Mouse (Mus musculus) gastrocnemius, adult 8-10 months (tissue): ENCODE data around the gene BC051019. TPM values are rescaled to one million over a fixed set of nuclear protein-coding genes. Genes with fewer than 3 reads are reported as not detected.

Experiments
- DNase-seq, 2 experiments: peaks; one replicate each; pipeline ENCODE4 v3.0.0; 2022; ENCODE audit warnings: low spot score in 2 of 2
- total RNA-seq, 4 experiments: library from RNA; stranded (reverse); gene quantifications; 2 replicates each; pipeline ENCODE4 v1.2.4; 2022

BC051019 gene
- total RNA-seq, result not detected

GRCm38 (mm10) chr7:109723697-109724096 is at the start of gene BC051019:
Gene BC051019, minus strand, starts transcription at chr7:109723850.
- DNase-seq, result no peak

GRCm38 (mm10) chr7:109772251-109772650 is 48.6 kb upstream of the BC051019 start:
- DNase-seq, result no peak

DNA sequence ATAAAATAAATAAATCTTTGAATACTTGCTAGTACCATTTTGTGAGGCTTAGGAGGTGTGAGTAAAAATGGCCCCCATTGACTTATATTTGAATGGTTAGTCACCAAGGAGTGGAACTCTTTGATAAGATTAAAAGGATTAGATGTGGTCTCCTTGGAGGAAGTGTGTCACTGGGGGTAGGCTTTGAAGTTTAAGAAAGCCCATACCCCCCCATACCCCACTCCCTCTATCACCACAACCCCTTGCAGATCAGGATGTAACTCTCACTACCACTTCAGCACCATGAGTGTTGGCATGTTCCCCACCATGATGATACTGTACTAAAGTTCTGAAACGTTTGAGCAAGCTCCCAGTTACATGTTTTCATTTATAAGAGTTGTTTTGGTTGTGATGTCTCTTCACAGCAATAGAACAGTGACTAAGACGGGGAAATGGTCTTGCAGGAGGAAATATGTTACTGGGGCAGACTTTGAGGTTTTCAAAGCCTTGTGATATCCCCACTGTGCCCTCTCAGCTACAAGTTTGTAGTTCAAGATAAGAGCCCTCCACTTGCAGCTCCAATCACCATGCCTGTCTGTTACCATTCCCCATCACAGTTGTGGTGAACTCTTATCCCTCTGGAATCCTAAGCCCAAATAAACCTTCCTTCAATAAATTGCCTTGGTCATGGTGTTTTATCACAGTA is 45.2 kb upstream of the BC051019 start:
- no peak for DNase-seq

DNA sequence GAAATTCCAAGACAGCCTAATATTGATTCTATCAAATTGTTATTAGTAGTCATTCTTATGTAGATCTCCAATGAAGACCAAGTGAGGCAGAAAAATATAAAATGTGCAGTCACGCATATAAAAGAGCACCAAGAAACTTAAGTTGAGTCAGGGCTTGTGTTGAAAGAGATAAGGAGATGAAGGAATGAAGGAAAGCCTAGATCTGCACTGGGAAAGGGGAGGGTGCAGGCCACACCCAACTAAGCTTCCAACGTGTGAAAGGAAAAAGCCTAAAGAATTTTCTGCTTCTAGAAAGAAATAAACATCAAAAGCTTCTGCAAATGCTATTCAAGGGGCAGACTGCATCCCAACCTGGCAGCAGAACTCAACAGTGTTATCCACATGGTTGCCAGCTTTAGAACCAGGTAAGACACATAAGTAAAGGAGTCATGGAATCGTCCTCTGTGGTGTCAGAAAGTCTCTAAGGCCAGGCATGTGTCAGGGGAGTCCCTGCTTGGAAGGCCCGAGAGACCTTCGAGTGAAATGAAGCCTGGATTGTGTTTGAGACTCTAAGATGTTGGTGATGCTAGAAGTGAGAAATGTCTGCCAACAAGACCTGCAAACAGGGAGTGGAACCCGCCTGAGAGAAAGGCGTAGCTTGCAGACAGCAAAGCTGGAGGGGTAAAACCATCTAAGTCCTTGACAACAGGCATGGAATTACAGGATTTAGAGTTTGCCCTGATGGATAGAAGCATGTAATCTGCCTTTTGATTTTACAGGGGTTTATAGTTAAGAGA is 44.1 kb upstream of the BC051019 start:
- DNase-seq, result no peak

GRCm38 (mm10) chr7:109764009-109764408 is 40.4 kb upstream of the BC051019 start:
- no peak for DNase-seq

DNA sequence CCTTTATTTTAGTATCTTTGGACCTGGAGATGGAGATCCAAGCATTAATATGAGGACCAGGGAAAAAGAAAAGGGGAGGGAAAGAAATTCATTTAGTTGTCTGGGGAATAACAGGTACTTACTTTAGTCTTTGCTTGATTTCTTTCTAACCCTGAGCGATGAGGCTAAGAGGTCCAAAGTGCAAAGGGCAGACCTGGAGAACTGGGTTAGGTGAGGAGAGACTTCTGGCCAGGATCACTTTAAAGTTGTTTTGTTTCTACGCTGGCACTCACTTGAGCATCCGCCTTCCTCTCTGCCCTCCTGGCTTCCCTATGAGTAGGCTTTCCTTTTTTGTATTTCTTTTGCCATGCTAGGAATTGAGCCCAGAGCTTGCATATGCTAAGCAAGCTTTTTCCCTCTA is 32.6 kb upstream of the BC051019 start:
- no peak for DNase-seq

GRCm38 (mm10) chr7:109754034-109754433 is 30.4 kb upstream of the BC051019 start:
- DNase-seq, result no peak

GRCm38 (mm10) chr7:109752008-109752925 is 28.6 kb upstream of the BC051019 start, which contains the start of gene Tmem9b:
Gene Tmem9b, minus strand, starts transcription at chr7:109752875.
- peak; percentile 64 to 65 for DNase-seq

DNA sequence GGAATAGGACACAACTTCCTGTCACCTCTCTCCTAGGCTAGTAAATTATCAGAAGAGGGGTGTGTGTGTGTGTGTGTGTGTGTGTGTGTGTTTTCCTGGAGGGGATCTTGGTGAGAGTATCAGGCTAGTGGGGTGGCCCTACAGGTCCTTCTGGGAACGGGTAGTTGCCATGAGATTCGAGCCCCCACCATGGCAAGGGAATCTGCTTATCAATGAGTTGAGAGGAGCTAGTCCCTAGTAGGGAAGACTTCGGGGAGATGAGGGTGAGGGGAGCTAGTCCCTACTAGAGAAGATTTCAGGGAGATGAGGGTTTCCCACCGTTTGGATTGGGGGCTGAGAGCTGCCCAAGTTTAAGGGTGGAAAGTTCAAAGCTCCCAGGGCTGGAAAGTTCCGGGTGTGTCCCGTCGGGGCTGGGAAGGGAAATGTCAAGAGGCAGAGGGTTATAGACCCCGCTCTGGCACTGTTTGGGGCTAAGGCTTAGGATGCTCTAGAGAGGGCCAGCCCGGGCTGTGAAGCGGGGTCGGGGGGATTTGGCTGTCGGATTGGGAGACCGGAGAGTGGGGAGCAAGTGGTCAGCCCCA is 27.9 kb upstream of the BC051019 start:
- DNase-seq, result no peak

GRCm38 (mm10) chr7:109747747-109748146 is 24.1 kb upstream of the BC051019 start:
- DNase-seq, result no peak

GRCm38 (mm10) chr7:109741703-109742102 is 18.1 kb upstream of the BC051019 start:
- no peak for DNase-seq

DNA sequence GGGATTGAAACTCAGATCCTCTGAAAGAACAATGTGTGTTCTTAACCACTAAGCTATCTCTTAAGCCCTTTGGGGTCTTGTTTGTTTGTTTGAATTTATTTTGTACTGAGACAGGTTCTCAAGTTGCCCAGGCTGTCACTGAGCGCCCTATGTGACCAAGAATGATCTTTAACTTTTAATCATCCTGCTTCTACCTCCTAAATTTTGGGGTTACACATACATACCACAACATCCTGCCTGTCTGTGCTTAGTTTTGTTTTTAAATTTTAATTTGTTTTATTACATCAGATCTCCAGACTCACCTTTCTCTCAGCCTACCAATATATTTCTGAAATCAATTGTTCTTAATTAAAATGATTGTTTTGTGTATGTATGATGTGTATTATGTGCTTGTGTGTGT is 17.4 kb upstream of the BC051019 start:
- DNase-seq, result no peak

DNA sequence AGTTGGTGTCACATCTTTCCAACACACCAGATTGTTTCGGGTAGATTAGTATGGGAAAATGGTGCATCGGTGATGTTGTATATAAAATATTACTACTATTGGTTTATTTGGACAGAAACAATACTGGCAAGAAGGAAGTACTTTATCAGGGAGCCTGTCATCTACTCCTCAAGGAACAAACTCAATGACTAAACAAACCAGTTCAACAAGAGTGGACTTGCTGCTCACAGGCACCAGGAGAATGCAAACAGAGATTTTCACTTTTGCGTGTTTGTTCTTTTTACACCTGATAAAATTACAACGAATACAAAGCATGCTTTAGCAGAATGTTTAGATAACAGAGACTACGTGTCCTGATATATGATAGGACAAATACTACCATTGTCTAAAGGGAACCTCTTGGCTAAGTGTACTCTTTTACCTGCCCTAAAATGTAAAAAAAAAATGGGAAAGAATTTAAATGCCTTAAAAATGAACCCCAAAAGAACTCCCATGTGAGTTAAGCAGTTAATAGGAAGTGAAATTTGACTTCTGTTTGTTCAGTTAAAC is 16.2 kb upstream of the BC051019 start:
- DNase-seq, result no peak

DNA sequence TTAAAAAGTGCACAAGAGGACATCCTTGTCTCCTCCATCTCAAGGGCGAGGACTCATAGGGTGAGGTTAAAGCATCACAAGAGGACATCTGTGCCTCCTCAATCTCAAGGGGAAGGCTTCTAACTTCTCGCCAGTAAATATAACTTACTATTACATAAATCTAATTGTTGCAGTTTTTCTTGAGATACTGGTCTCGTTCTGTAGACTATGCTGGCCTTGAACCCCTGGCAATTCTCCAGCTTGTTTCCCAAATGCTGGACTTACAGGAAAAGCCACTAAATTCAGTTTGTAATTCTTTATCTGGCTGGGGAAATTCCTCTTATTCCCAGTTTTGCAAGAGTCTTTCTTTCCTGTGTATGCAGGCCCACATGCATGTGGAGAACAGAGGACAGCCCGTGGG is 11.2 kb upstream of the BC051019 start:
- DNase-seq, result no peak

DNA sequence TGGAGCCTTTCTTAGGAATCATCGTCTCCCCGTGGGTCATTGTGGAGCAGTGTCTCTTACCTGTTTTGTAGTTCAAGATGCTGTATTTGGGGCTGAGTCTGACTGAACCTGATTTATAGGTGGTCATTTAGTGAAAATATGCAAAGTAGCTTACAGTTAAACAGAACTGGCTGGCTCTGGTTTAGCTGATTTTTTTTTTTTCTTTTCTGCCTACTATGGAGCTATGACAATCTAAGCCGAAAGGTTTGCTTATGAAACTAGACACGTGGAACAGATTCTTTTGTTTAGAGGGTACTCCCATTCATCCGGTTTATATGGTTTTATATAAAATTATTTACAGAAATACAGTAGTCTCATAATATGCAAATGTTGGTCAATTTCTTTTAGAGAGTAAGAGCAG is 8.0 kb upstream of the BC051019 start, which contains the start of gene Ascl3:
Gene Ascl3, minus strand, starts transcription at position 101 of the 400 bp plus-strand sequence.
- no peak for DNase-seq

DNA sequence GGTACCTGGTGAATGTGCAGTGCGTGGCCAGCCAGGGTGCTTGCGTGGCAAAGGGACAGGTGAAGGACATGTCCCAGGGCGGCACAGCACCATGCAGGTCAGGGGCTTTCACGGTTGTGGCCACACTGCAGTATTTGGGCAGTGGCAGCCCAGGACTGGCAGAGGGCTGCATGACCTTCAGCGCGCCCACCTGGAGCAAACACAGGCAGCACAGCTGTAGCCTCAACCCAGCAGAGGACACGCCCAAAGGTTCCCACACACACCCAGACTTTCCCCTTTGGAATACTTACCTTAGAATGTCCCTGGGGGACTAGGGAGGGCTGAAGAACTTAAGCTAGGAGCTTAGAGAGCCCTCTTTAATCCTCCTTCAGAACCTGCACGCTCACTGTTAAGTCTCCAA is 536 bp downstream of the BC051019 start:
- DNase-seq, result no peak

- no peak for DNase-seq
Measured at GRCm38 (mm10) chr7:109722618-109723017, 1.0 kb downstream of the BC051019 start.

GRCm38 (mm10) chr7:109719286-109719685 is 4.4 kb downstream of the BC051019 start:
- no peak for DNase-seq

DNA sequence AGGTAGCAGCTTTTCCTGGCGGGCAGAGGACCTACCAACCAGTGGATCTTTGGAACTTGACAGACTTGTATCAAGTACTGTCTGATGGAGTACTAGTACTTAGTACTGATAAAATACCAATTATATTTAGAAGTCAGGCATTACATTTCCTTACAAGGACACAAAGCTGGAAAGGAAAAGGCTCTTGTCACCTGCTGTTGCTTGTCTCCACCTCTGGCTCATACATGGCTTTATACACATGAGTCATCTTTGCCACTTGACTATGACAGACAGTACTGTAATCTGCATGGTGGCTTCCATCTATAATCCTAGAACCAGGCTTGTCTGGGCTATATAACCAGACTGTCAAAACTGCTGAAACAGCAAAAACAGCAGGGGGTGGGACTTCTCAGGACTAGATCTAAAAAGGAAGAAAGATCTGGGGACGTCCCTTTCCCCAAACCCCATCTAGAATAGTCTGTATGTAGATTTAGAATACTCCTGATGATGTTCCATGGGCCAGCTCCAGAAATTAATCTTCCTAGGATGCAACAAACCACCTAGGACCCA is 10.1 kb downstream of the BC051019 start:
- no peak for DNase-seq

DNA sequence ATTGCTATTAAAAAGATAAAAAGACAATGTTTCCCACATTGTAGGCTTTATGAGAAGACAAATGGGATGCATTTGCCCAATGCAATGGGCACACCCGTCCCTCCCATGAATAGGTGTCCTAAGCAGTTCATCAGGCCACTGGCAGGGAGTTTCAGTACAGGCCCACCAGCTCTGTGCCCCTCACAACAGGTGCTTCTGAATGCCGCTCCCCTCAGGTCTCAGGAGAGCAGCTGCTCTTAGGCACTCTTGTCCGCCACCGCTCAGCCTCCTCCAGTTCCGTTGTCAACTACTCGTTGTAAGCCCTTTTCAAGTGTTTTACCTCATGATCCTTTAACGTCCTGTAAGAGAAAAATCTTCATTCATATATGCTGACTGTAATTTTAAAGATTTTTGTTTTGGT is 11.5 kb downstream of the BC051019 start:
- no peak for DNase-seq

- no peak for DNase-seq
Measured at GRCm38 (mm10) chr7:109710069-109710468, 13.6 kb downstream of the BC051019 start.
